Mouse (Mus musculus) testis, adult 2 months (tissue): ENCODE results near the gene Itpr1. TPM values are rescaled to one million over a fixed set of nuclear protein-coding genes. Genes with fewer than 3 reads are reported as not detected.

ENCODE experiments used
- H3K27ac ChIP-seq: fragments of 200-500 bp; 2 replicates; pipeline ENCODE4 v1.5.1; 2012; ENCODE audit warnings: low read depth, low read length; ENCODE audit not compliant: control insufficient read depth, insufficient read depth
- H3K27me3 ChIP-seq: fragments of 200-500 bp; 2 replicates; pipeline ENCODE4 v1.6.1; 2012; ENCODE audit warnings: mild to moderate bottlenecking, low read length, moderate library complexity; ENCODE audit not compliant: control insufficient read depth, insufficient read depth
- H3K36me3 ChIP-seq: fragments of 200-500 bp; 2 replicates; pipeline ENCODE4 v1.6.1; 2012; ENCODE audit warnings: mild to moderate bottlenecking, low read length; ENCODE audit not compliant: control insufficient read depth, insufficient read depth
- H3K4me1 ChIP-seq: fragments of 200-500 bp; 2 replicates; pipeline ENCODE4 v1.6.1; 2012; ENCODE audit warnings: low read length; ENCODE audit not compliant: control insufficient read depth, insufficient read depth
- H3K4me3 ChIP-seq: fragments of 200-500 bp; 2 replicates; pipeline ENCODE4 v1.5.1; 2012; ENCODE audit warnings: low read depth, mild to moderate bottlenecking, low read length, moderate library complexity, mixed read lengths; ENCODE audit not compliant: control insufficient read depth
- CTCF ChIP-seq: fragments of 200-500 bp; IDR thresholded peaks from 2 replicates; pipeline ENCODE4 v1.5.1; 2012; ENCODE audit warnings: low read depth, mild to moderate bottlenecking, inconsistent platforms, low read length, moderate library complexity; ENCODE audit not compliant: control insufficient read depth, insufficient read depth, insufficient replicate concordance
- POLR2A ChIP-seq: fragments of 200-500 bp; IDR thresholded peaks from 2 replicates; pipeline ENCODE4 v1.6.1; 2012; ENCODE audit warnings: low read depth, mild to moderate bottlenecking, inconsistent platforms, low read length, moderate library complexity; ENCODE audit not compliant: control insufficient read depth
- polyA plus RNA-seq: library from polyadenylated mRNA; depleted of rRNA; stranded (reverse); fragments of >200 nt; gene quantifications from 2 replicates; pipeline ENCODE4 v1.2.3, GENCODE M21; 2012

Itpr1 gene
- polyA plus RNA-seq, 1 experiment = 7.3 TPM

- TF ChIP-seq POLR2A (no peak), CTCF (no peak)
- H3K4me3 ChIP-seq = no peak overlapping the region
- H3K27ac ChIP-seq = no peak overlapping the region
- H3K4me1 ChIP-seq = peaks cover 2% of the 10 kb centered on the region
- no peaks in the 10 kb centered on the region for H3K27me3 ChIP-seq
- H3K36me3 ChIP-seq = no peaks in the 10 kb centered on the region
Observed at GRCm38 (mm10) chr6:108530781-108531323, 318.0 kb downstream of the Itpr1 start.

- no peak for TF ChIP-seq POLR2A
- TF ChIP-seq CTCF = no peak
- Histone ChIP-seq H3K27ac (no peak overlapping the region), H3K4me1 (peaks cover 2% of the 10 kb centered on the region), H3K27me3 (no peaks in the 10 kb centered on the region), H3K4me3 (no peak overlapping the region), H3K36me3 (no peaks in the 10 kb centered on the region)
Observed at GRCm38 (mm10) chr6:108531324-108532311, 318.7 kb downstream of the Itpr1 start.

GRCm38 (mm10) chr6:108532486-108533179 lies 319.7 kb downstream of the Itpr1 start:
- no peaks in the 10 kb centered on the region for H3K36me3 ChIP-seq
- peaks cover 2% of the 10 kb centered on the region for H3K4me1 ChIP-seq
- no peak for TF ChIP-seq CTCF
- no peak for TF ChIP-seq POLR2A
- no peak overlapping the region for H3K4me3 ChIP-seq
- no peaks in the 10 kb centered on the region for H3K27me3 ChIP-seq
- no peak overlapping the region for H3K27ac ChIP-seq

- no peak for TF ChIP-seq POLR2A
- no peak overlapping the region for H3K27ac ChIP-seq
- H3K4me3 ChIP-seq = no peak overlapping the region
- H3K27me3 ChIP-seq = no peaks in the 10 kb centered on the region
- peaks cover 2% of the 10 kb centered on the region for H3K4me1 ChIP-seq
- no peaks in the 10 kb centered on the region for H3K36me3 ChIP-seq
Observed at GRCm38 (mm10) chr6:108534139-108534538, 321.2 kb downstream of the Itpr1 start.

- no peaks in the 10 kb centered on the region for H3K27me3 ChIP-seq
- TF ChIP-seq POLR2A (no peak), CTCF (no peak)
- no peak overlapping the region for H3K4me3 ChIP-seq
- no peaks in the 10 kb centered on the region for H3K36me3 ChIP-seq
- H3K27ac ChIP-seq = no peak overlapping the region
- peaks cover 2% of the 10 kb centered on the region for H3K4me1 ChIP-seq
Observed at GRCm38 (mm10) chr6:108534596-108534995, 321.7 kb downstream of the Itpr1 start.

- H3K36me3 ChIP-seq = no peaks in the 10 kb centered on the region
- H3K27ac ChIP-seq = no peak overlapping the region
- H3K4me1 ChIP-seq = peaks cover 2% of the 10 kb centered on the region
- H3K4me3 ChIP-seq = no peak overlapping the region
- TF ChIP-seq POLR2A = no peak
- TF ChIP-seq CTCF = no peak
- no peaks in the 10 kb centered on the region for H3K27me3 ChIP-seq
Observed at GRCm38 (mm10) chr6:108535309-108535708, 322.4 kb downstream of the Itpr1 start.

GRCm38 (mm10) chr6:108536546-108537317 lies 323.8 kb downstream of the Itpr1 start:
- Histone ChIP-seq H3K4me1 (peaks cover 2% of the 10 kb centered on the region), H3K27me3 (no peaks in the 10 kb centered on the region), H3K27ac (no peak overlapping the region), H3K36me3 (no peaks in the 10 kb centered on the region), H3K4me3 (no peak overlapping the region)
- TF ChIP-seq POLR2A = no peak
- TF ChIP-seq CTCF = no peak
